Mouse (Mus musculus): ENCODE measurements around the gene Pmp22.

GRCm38 (mm10) chr11:63125832-63126456, 2.8 kb upstream of the Pmp22 start:
- TF ChIP-seq POLR2A (IDR thresholded peaks at IDR 0.05; ENCODE audit: extremely low read depth, insufficient read depth, low read length) (no peak), CTCF (IDR thresholded peaks at IDR 0.05; ENCODE audit: low read depth, low read length) (no peak)
